Mouse (Mus musculus) brain, embryonic 14.5 days (tissue): Measurements from ENCODE around the gene Gm45021. TPM values are rescaled to one million over a fixed set of nuclear protein-coding genes. Genes with fewer than 3 reads are reported as not detected.

Experiments used
- DNase-seq: peaks from one replicate; pipeline ENCODE4 v3.0.0-alpha.2; 2011; ENCODE audit warnings: low read depth
- CTCF ChIP-seq: fragments of 200-500 bp; IDR thresholded peaks from 2 replicates; pipeline ENCODE4 v1.5.1; 2012; ENCODE audit warnings: inconsistent platforms, mild to moderate bottlenecking, moderate library complexity, borderline replicate concordance; ENCODE audit not compliant: insufficient read depth, insufficient read length; ENCODE audit errors: extremely low read depth
- POLR2A ChIP-seq: fragments of 200-500 bp; IDR thresholded peaks from 2 replicates; pipeline ENCODE4 v1.6.1; 2012; ENCODE audit warnings: mild to moderate bottlenecking, inconsistent platforms, borderline replicate concordance; ENCODE audit not compliant: poor library complexity, insufficient read depth, insufficient read length, severe bottlenecking; ENCODE audit errors: extremely low read depth
- polyA plus RNA-seq: library from polyadenylated mRNA; depleted of rRNA; stranded (reverse); fragments of >200 nt; gene quantifications from 2 replicates; pipeline ENCODE4 v1.2.3, GENCODE M21; 2012; rRNA removed

Gm45021 gene
- not detected in 2 replicates for polyA plus RNA-seq

DNA sequence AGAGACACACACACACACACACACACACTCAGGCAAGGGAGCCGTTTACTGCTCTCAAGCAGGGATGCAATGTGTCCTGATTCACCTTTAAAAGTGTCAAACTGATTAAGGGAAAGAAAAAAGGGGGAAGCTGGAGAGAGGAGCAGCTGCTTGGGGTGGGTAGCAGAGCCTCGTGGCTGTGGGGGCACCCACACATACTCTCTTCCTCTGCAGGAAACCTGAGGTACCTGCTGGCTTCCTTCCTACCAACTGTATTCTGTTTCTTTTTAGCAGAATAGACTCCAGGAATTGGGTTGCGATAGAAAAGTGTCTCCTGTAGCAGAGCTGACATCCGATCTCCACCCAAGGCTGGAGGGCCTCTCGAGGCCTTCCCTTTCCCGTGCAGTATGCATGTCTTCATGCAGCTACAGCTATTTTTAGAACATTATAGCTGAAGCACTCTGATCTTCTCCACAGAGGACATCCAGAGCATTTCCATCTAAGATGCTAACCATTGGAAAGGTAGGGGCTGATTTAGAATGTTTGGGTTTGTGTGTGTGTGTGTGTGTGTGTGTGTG is at the start of gene Gm45021:
TSS of gene Gm45021 (plus strand) at position 417 of the 557 bp plus-strand sequence.
- no peak for TF ChIP-seq POLR2A
- no peak for TF ChIP-seq CTCF
- no peak for DNase-seq

DNA sequence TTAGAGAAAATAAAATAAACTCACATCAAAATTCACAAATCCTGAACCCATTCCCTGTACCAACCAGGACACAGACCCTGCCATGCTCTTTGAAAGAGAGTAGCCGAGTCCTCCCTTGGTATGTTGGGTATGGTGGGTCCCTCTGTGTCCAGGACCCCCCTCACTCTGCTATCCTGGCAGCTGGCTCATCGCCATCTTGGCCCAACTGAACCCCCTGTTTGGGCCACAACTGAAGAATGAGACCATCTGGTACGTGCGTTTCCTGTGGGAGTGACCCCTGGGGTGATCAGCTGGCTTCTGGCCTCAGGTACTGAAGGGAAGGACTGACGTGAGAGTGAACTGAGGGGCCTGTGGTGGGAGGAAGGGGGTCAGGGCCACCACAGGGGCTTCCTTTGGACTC is 49.5 kb upstream of the Gm45021 start:
- TF ChIP-seq POLR2A (no peak), CTCF (no peak)
- DNase-seq, result no peak

DNA sequence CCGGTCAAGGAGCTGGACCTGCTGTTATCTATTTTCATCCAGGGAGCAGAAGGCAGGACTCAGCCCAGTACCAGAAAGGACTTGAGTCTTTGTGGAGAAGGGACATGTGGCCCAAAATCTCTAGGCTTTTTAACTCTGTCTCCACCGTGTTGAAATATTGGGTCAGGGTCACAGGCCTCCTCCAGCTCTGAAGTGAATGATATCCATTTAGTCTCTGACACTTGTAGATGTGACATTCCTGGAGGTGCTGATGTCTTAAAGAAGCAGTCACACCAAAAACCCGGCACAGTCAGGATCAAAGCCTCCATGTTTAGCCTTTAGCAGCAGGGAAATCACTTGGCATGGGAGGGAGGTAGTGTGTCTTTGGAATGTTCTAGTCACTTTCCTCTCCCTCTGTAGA is 48.7 kb upstream of the Gm45021 start:
- no peak for TF ChIP-seq CTCF
- TF ChIP-seq POLR2A, result no peak

DNA sequence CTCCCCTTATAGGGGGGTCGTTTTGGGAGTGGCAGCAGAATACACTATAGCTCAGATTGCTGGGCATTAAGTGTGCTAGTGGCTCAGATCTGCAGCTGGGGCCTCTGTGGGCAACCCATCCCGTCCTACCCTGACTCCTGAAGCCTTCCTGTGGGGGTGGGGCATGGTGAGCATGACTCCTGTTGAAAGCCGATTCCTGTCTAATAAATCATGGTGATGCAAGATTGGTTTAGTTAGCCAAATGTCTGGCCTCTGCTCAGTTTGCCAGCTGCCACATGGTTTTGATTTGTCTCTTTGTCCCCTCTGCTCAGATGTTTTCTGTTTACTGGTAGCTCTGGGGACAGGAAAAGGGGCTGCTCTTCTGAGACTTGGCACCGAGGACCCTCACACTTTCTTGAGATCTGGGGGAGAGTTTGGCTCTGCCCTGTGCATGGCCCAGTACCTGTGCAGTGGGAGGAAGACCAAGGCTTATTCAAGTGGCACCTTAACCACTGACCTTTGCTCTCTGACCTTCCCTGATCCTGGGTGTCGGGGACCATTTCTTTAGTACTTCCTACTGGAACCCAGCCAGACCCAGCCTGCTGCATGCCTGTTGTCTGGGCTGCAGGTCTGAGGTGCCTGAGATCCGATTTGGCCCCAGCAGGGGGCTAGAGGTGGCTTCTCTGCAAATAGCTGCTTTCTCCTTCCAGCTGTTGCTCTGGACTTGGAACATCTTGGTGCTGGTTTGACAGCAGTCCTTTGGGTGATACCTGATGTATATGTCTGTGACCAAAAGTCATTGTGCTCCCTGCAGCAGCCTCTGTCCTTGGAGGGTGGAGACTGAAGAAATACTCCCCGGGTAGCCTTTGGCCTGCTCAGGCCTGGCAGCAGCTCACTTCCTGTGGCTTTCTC is 47.6 kb upstream of the Gm45021 start:
- TF ChIP-seq POLR2A, result no peak
- no peak for TF ChIP-seq CTCF
- no peak for DNase-seq

More for the DNA sequence above, 48.7 kb upstream of the Gm45021 start:
- DNase-seq, result no peak

DNA sequence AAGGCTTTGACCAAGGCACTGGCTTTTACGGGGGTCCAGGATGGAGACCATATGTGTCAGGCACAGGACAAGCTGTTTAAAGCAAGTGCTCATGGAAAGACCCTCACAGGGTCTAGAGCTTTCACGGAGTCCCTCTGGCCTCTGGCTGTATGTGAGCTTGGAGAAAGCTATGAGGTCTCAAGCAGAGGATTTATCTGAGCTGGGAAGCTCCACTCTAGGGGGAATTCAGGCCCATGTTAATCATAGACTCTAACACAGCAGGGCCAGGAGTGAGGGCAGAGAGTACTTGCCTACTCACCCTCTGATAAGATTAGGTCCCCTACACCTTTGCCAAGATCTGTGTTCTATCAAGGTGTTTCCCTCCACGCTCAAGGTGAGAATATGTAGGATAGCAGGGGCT is 46.8 kb upstream of the Gm45021 start:
- DNase-seq, result no peak
- TF ChIP-seq CTCF (no peak), POLR2A (no peak)

DNA sequence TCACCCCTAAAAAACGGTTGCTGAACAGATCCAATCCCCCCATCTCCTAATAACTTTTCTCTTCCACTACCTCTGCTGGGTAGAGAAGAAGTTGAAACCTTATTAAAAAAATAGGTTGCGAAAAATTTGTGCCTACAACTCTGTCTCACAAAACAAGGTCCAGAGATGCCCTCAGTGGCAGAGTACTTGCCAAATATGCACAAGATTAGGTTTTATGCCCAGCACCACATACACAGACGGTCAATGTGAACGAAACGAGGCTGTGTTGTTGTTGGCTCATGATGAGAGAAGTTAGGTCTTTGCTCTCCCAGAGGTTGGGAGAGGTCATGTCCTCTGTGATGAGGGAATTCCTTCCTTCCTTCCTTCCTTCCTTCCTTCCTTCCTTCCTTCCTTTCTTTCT is 44.2 kb upstream of the Gm45021 start:
- TF ChIP-seq CTCF (no peak), POLR2A (no peak)
- DNase-seq, result no peak

DNA sequence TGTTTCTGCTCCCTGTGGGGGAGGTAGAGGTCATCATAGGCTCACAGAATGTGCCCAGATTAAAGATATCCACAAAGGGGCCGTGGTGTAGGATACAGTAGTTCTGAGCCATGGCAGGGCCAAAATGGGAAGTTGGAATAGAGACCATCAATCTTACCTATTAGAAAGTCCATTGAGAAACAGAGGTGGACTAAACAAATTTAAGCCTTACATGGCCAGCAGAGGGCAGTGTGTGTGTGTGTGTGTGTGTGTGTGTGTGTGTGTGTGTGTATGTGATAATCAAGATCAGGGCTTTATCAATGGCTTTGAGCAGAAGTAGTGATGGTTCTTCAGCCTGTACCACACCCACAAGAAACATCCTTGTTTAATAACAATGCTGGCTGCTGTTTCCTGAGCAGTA is 43.1 kb upstream of the Gm45021 start:
- TF ChIP-seq POLR2A (no peak), CTCF (peak; percentile 52; the same call in 1 of the 2 replicates)
- peak; percentile 53 for DNase-seq

DNA sequence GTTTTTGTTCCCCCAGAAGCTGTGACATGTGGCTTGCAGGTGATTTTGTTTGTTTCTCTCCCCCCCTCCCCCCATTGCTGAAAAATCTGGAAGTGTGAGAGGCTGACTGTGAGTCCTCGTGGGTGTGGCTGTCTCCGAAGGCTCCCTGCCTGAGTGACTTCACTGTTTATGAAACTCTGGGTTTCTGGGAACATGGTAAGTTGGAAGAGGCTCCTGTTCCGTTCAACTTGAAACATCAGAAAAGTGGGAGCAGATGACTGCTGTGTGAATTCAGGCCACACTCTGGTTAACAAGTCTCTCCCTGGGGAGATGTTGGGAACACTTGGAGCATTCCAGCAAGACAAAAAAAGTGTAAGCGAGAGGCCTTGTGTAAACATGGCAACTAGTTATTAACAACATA is 42.6 kb upstream of the Gm45021 start:
- no peak for DNase-seq
- no peak for TF ChIP-seq CTCF
- TF ChIP-seq POLR2A, result no peak

DNA sequence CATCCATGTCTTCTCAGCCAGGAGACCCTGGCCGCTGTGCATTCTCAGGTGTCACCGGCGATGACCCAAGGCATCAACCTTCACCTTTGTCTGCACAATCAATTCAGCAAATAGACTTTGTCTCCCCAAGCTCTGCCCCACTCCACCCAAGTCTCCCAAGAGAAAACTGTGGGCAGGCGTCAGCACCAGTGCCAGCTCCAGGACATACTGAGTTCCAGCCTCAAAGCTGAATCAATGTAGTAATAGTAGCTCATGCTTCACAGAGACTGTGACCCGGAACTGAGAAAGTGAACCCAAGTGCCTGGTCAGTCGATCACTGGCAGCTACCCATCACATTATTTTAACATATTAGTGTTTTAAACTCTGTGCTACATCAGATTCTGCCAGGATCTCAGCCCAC is 41.1 kb upstream of the Gm45021 start:
- TF ChIP-seq POLR2A (no peak), CTCF (no peak)
- DNase-seq, result no peak

DNA sequence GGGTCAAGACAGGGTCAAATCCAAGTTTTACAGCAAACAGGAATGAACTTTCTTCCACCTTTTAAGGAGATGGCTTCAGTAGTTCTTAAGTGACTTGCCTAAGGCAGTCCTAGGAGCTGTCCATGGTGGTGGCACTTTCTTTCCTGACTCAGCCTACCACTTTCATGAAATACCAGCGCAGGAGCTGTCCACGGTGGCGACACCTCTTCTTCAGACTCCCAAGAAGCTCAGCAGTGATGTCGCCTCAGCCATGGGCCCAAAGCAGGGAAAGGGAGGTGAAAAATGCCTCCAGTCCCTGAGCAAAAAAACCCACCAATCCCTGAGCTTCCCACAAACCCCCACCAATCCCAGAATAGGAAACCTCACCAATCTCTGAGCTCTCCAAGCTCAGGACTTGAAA is 36.5 kb upstream of the Gm45021 start:
- no peak for DNase-seq
- TF ChIP-seq POLR2A (no peak), CTCF (no peak)

DNA sequence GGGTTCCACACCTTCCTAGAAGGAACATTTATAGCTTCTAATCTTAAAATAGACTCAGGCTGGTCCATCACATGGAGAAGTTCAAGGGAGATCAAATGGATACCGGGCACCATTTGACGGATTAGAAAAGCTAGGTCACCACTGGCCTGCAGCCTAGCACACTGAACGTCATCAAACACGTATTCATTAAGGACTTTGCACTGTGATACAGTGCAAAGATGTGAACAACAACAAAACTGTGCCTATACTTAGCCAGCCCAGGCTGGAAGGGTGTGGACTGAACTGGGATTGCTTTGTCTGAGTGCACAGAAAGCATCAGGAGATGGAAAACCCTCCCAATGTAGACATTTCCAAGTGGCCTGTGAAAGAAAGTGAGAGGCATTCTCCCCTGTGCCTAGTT is 35.6 kb upstream of the Gm45021 start:
- DNase-seq, result no peak
- no peak for TF ChIP-seq POLR2A
- no peak for TF ChIP-seq CTCF
